Mouse (Mus musculus): ENCODE measurements at regions not wholly inside any gene's neighbourhood (a gene's known extent, or its start where the extent isn't known, plus 50 kb on each side); places are given as distances from the start of the nearest gene placed in this dataset.
A peak's percentile ranks its signal among the peaks of the same experiment; 100 is the strongest.

DNA sequence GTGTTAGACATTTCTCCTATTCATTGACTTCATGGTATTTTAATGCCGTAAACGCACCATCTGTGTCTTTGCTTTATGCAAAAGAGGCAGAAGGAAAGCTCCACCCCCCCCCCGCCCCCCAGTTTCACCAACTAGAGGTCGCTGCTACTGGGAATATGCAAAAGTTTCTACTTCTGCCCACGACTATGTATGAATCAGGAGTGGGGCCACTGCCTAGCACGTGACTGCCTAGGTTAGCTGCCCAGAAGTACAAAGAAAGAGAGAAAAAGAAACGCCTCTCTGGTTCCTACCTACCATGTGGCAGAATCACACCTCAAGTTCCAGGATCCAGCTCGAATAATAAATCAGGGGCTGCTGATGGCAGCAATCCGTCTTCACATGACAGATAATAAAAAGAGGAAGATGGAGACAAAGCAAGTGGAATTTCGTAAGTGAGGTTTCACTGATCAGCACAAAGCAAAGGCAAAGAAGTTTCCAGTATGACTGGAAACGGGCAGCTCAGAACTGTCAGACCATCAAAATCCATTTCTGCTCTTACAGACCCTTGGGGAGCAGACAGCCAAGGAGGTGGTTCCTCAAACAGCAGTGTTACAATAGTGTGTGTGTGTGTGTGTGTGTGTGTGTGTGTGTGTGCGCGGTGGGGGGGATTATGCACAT is 108.9 kb upstream of the Ppm1h start:
- 83% methylated on average over 13 of the region's 13 CpGs for WGBS
- Histone ChIP-seq H3K4me1 (peaks cover 7% of the 10 kb centered on the region; the same call in 1 of the 2 replicates), H3K4me2 (replicated peaks) (no peak overlapping the region), H3K27ac (no peak overlapping the region), H3K27me3 (no peaks in the 10 kb centered on the region), H3K9me3 (no peaks in the 10 kb centered on the region), H3K4me3 (no peak overlapping the region), H3K9ac (no peak overlapping the region), H3K36me3 (no peaks in the 10 kb centered on the region)
- ATAC-seq (ENCODE audit: insufficient number of reproducible peaks, insufficient read depth, low FRiP score, low TSS enrichment) = no peak

DNA sequence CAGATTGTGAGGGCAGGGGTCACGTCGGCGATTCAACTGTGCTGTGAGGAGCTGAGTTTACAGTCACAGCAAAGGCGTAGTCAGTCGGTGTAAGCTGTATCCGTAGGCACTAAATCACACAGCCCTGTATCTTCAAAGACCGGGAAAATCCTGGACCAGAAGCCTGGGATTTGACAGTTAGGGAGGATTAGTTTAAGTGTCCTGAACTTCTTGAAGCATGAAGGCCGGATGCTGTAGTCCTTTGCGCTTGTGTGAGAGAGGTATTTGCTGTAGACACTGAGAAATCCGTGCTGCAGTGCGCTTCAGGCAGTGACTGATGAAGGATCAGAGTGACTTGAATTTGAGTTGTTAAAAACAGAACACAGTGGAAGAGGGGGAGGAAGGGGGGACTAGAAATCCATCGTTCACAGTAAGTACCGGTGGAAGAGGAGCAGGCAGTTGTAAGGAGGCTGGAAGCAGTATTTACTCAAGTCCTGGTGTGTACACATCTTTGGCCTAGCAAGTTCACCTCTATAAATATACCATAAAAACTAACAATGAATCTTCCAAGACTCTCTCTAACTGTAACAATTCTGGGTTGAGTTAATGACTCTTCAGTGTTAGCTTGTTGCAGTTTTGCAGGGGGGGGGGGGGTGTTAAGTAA is 107.5 kb upstream of the Ppm1h start:
- Histone ChIP-seq H3K27ac (no peak overlapping the region), H3K4me2 (replicated peaks) (no peak overlapping the region), H3K4me1 (peaks cover 7% of the 10 kb centered on the region; the same call in 1 of the 2 replicates), H3K9me3 (no peaks in the 10 kb centered on the region), H3K27me3 (no peaks in the 10 kb centered on the region), H3K4me3 (no peak overlapping the region), H3K36me3 (no peaks in the 10 kb centered on the region), H3K9ac (no peak overlapping the region)
- no peak for ATAC-seq (ENCODE audit: insufficient number of reproducible peaks, insufficient read depth, low FRiP score, low TSS enrichment)
- WGBS = 24% methylated on average over 13 of the region's 13 CpGs

DNA sequence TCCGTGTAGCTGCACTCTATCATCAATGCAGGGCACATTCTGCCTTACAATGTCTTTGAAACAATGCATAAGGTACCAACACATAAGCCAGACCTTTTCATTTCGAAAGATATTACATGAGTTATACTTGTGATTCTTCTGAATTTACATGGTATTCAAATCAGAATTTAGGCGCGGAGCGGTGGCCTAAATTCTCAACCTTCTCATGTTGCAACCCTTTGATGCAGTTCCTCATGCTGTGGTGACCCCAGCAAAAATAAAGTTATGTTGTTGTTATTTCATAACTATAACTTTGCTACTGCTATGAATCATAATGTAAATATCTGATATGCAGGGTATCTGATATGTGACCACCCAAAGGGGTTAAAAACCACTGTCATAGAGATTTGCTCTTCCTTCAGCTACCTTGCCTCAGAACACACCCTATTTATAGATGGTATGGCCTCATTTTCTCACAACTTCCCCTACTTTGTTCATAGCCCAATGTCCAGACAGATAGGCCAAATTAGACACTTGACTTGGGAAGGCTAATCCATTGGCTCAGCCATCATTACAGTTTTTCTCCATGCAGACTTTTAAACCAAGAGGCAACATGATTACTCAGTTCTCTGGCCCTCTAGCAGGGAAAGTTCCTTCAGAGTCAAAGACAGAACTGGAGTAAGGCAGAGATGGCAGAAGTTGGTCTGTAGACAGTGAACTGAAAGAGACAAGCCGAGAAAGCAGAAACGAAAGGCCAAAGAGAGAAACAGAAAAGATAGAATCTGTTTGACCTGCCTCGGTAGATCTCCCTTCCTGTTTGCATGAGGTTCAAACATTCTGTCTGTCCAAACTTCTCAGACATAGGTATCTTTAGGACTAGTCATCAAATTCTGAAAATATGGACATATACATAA is 102.1 kb upstream of the Ppm1h start:
- peaks cover under 1% of the 10 kb centered on the region; the same call in 1 of the 2 replicates for H3K4me1 ChIP-seq
- ATAC-seq (ENCODE audit: insufficient number of reproducible peaks, insufficient read depth, low FRiP score, low TSS enrichment) = no peak
- no peak overlapping the region for H3K4me3 ChIP-seq
- no peaks in the 10 kb centered on the region for H3K27me3 ChIP-seq
- H3K9me3 ChIP-seq = no peaks in the 10 kb centered on the region
- no peak overlapping the region for H3K4me2 ChIP-seq (replicated peaks)
- no peak overlapping the region for H3K27ac ChIP-seq
- no peaks in the 10 kb centered on the region for H3K36me3 ChIP-seq
- no peak overlapping the region for H3K9ac ChIP-seq
- 91% methylated on average over 8 of the region's 8 CpGs for WGBS

DNA sequence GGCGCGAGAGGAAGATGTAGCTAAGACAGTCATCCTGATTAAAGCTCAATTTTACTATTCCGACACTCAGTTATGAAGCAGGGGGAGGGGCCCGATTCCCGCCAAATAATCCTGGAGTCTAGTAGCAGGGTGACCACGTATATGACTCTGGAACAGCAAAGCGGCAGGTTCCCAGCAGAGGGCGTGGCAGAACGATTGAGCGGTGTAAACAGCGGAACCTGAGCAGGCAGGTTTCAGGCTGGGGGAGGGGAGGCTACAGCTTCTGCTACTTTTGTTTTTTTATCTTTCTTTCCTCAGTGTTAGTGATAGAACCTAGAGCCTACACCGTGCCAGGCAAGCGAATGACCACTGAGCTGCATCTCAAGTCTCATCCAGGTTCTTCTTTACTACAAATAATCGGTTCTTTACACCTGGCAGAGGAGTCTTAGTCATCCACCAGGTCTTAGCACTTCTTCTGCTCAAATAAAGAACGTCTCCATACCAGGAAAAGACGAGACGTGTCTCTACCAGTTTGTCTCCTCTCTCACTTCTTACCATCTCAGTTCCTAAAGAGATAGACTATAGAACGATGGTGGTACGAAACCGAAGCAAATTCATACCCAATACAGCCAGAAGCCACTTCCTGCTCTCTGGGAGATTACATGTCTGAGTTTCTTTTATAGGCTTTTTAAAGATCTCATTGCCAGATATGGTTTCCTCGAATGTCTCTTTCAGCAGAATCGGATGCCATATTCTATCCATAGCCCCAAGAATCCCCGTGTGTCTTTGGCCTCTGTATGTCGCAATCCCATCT is 100.2 kb upstream of the Ppm1h start:
- 61% methylated on average over 24 of the region's 24 CpGs for WGBS
- H3K36me3 ChIP-seq = no peaks in the 10 kb centered on the region
- ATAC-seq (ENCODE audit: insufficient number of reproducible peaks, insufficient read depth, low FRiP score, low TSS enrichment) = no peak
- no peak overlapping the region for H3K4me2 ChIP-seq (replicated peaks)
- no peak overlapping the region for H3K27ac ChIP-seq
- H3K4me1 ChIP-seq = no peaks in the 10 kb centered on the region
- H3K27me3 ChIP-seq = no peaks in the 10 kb centered on the region
- no peak overlapping the region for H3K4me3 ChIP-seq
- no peaks in the 10 kb centered on the region for H3K9me3 ChIP-seq
- H3K9ac ChIP-seq = no peak overlapping the region

DNA sequence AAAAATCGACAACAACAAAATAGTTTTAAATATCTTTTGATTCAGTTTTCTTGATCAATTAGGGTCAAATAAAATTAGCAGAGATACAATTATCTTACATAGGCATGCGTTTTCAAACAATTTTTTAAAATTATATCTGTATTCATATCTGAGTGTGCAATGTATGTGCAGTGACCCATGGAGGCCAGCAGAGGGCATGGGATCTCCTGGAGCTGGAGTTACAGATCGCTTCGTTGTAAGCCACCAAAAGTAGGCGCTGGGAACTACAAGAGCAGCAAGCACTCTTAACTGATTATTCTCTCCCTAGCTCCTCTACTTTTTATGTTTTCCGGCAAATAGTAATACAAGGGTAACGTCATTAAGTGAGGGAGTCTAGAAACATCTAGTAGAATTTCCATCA is 97.5 kb upstream of the Ppm1h start:
- Histone ChIP-seq H3K9me3 (no peaks in the 10 kb centered on the region), H3K4me2 (replicated peaks) (no peak overlapping the region), H3K4me3 (no peak overlapping the region), H3K36me3 (no peaks in the 10 kb centered on the region), H3K4me1 (no peaks in the 10 kb centered on the region), H3K27ac (no peak overlapping the region), H3K27me3 (no peaks in the 10 kb centered on the region), H3K9ac (no peak overlapping the region)
- WGBS = 87% methylated on average over 7 of the region's 7 CpGs
- ATAC-seq (ENCODE audit: insufficient number of reproducible peaks, insufficient read depth, low FRiP score, low TSS enrichment) = no peak

DNA sequence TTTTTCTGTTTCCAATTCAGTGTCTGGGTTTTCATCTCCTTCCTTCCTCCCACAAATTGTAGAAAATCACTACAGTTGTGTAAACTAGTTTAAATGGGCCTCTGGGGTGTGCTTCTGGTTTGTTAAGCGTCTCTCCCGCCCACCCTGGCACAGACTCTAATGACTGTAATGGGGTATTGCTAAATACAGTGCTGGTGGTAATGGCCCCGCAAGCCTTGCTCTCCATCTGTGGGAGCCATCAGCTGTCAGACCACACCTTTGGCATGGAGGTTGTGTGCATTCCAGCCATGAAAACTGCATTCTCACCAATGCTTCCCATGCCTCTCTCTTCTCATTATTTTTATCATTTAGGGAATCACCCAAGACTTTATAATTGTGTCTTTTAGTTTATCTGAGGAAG is 91.0 kb upstream of the Ppm1h start:
- 67% methylated on average over 3 of the region's 3 CpGs for WGBS

DNA sequence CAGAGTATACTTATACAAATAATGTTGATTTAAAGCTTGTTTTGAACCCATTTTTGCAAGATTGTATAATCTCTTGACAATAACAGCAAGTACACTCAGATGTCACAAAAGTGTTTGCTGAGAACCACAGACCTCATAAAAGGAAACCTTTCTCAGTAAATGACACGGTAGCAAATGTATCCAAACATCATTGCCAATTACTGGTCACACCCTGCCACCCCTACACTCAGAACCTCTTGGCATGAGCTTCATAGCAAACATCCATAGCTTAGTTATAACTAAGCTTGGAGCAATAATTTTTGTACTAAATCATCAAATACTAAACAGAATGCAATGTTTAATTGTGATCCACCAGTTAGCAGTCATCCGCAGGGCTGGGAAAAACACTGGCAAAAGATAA is 79.1 kb upstream of the Ppm1h start:
- no peaks in the 10 kb centered on the region for H3K4me1 ChIP-seq

More for the DNA sequence above, 91.0 kb upstream of the Ppm1h start:
- Histone ChIP-seq H3K4me2 (replicated peaks) (no peak overlapping the region), H3K4me1 (no peaks in the 10 kb centered on the region), H3K27me3 (no peaks in the 10 kb centered on the region), H3K9me3 (no peaks in the 10 kb centered on the region), H3K27ac (no peak overlapping the region), H3K9ac (no peak overlapping the region), H3K36me3 (no peaks in the 10 kb centered on the region), H3K4me3 (no peak overlapping the region)
- ATAC-seq (ENCODE audit: insufficient number of reproducible peaks, insufficient read depth, low FRiP score, low TSS enrichment) = no peak

DNA sequence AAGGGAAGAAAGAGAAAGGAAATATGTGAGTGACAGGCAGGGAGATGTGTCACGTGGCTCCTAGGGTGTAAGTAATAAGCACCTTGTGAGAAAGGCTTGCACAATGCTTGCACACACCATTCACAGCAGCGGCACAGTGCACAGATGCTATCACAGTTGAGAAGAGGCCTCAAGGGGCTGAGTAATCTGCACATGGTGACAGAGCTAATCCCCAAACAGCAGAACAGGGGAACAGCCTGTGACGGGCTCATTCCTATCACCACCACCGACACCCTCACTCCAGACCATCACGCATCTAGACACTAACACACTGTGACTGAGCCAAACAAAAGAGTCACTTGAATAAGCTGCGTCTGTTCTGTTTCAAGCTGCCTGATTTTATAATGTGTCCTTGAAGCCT is 76.2 kb upstream of the Ppm1h start:
- peak; percentile 72; the same call in 1 of the 2 replicates for ATAC-seq (ENCODE audit: insufficient number of reproducible peaks, insufficient read depth, low FRiP score, low TSS enrichment)
- Histone ChIP-seq H3K9me3 (no peaks in the 10 kb centered on the region), H3K4me1 (no peaks in the 10 kb centered on the region), H3K4me3 (no peak overlapping the region), H3K9ac (no peak overlapping the region), H3K36me3 (no peaks in the 10 kb centered on the region), H3K27me3 (no peaks in the 10 kb centered on the region), H3K4me2 (replicated peaks) (no peak overlapping the region), H3K27ac (no peak overlapping the region)
- 44% methylated on average over 6 of the region's 6 CpGs for WGBS

More for the DNA sequence above, 79.1 kb upstream of the Ppm1h start:
- Histone ChIP-seq H3K9ac (no peak overlapping the region), H3K9me3 (no peaks in the 10 kb centered on the region), H3K27me3 (no peaks in the 10 kb centered on the region), H3K4me2 (replicated peaks) (no peak overlapping the region), H3K4me3 (no peak overlapping the region), H3K27ac (no peak overlapping the region), H3K36me3 (no peaks in the 10 kb centered on the region)
- ATAC-seq (ENCODE audit: insufficient number of reproducible peaks, insufficient read depth, low FRiP score, low TSS enrichment) = no peak
- 92% methylated on average over 2 of the region's 2 CpGs for WGBS

DNA sequence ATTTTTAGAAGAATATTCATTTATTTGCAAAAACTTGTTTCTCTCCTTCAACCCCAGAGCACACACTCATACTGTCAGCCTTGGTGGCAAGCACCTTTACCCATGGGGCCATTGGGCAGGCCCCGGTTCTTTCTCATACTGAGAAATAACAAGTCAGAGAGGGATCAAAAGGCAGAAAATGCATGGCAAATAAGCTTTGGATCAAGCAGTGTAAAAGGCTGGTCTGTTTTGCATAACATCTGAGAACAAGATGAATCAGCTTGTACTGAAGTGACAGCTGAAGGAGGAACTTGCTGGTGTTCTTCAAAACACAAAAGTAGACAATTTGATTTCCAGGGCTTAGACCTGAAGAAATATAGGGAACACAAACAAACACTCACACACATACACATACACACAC is 74.6 kb upstream of the Ppm1h start:
- Histone ChIP-seq H3K4me1 (no peaks in the 10 kb centered on the region), H3K27me3 (no peaks in the 10 kb centered on the region), H3K9me3 (no peaks in the 10 kb centered on the region), H3K9ac (no peak overlapping the region), H3K36me3 (no peaks in the 10 kb centered on the region), H3K27ac (no peak overlapping the region), H3K4me2 (replicated peaks) (no peak overlapping the region), H3K4me3 (no peak overlapping the region)
- 59% methylated on average over 1 of the region's 1 CpGs for WGBS
- no peak for ATAC-seq (ENCODE audit: insufficient number of reproducible peaks, insufficient read depth, low FRiP score, low TSS enrichment)

DNA sequence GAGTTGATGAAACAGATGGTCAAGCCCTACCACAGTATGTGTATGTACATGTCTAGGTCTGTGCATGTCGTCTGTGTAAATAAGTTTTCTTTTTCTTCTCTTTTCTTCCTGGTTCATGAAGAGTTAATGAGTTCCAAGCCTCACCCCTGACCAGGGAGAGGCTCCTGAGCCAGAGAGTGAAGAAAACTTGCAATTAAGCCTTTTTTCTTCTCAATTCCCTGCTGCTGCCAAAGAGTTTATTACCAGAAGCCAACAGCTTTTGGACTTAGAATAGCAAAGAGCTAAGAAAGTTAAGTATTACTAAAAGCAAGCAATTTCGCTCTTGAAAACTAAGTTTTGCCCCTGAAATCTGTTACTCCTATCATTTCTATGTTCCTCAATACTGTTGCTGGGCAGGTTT is 65.3 kb upstream of the Ppm1h start:
- no peak for ATAC-seq (ENCODE audit: insufficient number of reproducible peaks, insufficient read depth, low FRiP score, low TSS enrichment)
- Histone ChIP-seq H3K27ac (no peak overlapping the region), H3K36me3 (no peaks in the 10 kb centered on the region), H3K9ac (no peak overlapping the region), H3K4me2 (replicated peaks) (no peak overlapping the region), H3K4me1 (no peaks in the 10 kb centered on the region), H3K9me3 (no peaks in the 10 kb centered on the region), H3K27me3 (no peaks in the 10 kb centered on the region), H3K4me3 (no peak overlapping the region)
- WGBS = 76% methylated on average over 2 of the region's 2 CpGs

DNA sequence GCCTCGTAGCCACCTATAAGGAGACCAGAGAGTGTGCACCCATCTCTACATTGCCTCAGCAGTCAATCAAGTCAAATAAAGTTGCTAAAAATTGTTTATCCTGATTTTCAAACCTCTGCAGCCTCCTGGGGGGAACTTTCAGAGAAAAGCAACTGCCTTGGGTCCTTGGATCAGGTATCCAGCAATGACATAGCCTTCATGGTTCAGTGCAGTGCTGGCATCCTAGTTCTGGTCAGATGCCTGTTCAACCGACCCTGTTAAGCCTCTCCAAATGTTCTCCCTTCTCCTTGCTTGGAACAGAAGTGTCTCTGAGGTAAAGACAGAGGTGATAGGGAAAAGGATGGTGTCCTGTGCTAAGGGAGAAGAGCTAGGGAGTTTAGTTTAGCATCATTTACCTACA is 64.7 kb upstream of the Ppm1h start:
- ATAC-seq (ENCODE audit: insufficient number of reproducible peaks, insufficient read depth, low FRiP score, low TSS enrichment) = no peak
- no peaks in the 10 kb centered on the region for H3K9me3 ChIP-seq
- no peak overlapping the region for H3K4me2 ChIP-seq (replicated peaks)
- no peak overlapping the region for H3K9ac ChIP-seq
- no peaks in the 10 kb centered on the region for H3K4me1 ChIP-seq
- H3K4me3 ChIP-seq = no peak overlapping the region
- H3K27ac ChIP-seq = no peak overlapping the region
- WGBS = 64% methylated on average over 2 of the region's 2 CpGs
- no peaks in the 10 kb centered on the region for H3K36me3 ChIP-seq
- no peaks in the 10 kb centered on the region for H3K27me3 ChIP-seq
